Mouse (Mus musculus): ENCODE data around the gene Sfrp4.

- TF ChIP-seq CTCF (IDR thresholded peaks at IDR 0.05) (no peak), EP300 (IDR thresholded peaks at IDR 0.05) (no peak)
These were observed 4.8 kb upstream of the Sfrp4 start for GRCm38 (mm10) chr13:19618081-19618480.
